Mouse (Mus musculus) layer of hippocampus, adult 2 months (tissue): Measurements from ENCODE around the gene Nhlrc2. TPM values are rescaled to one million over a fixed set of nuclear protein-coding genes. Genes with fewer than 3 reads are reported as not detected.
A peak's percentile ranks its signal among the peaks of the same experiment; 100 is the strongest.
"Not testable (repeated sequence)": the region's sequence is repeated elsewhere in the genome, so short reads cannot be mapped to it uniquely, and the experiment has no call there.

ENCODE experiments used
- DNase-seq, 2 experiments: peaks; one replicate each; pipeline ENCODE4 v3.0.0; 2022; ENCODE audit warnings: low spot score in 2 of 2
- H3K27ac ChIP-seq: fragments of 200-600 bp; 2 replicates; pipeline ENCODE4 v1.8.1; 2022
- H3K4me3 ChIP-seq: fragments of 200-600 bp; 2 replicates; pipeline ENCODE4 v1.8.1; 2022; ENCODE audit warnings: mild to moderate bottlenecking
- CTCF ChIP-seq: fragments of 200-600 bp; conservative IDR thresholded peaks from 2 replicates; pipeline ENCODE4 v1.8.1; 2022; ENCODE audit warnings: antibody characterized with exemption, mild to moderate bottlenecking, moderate library complexity
- long read RNA-seq, 2 experiments: library from polyadenylated mRNA; stranded (forward); transcript quantifications; one replicate each; pipeline ENCODE4 v2.0.0; 2021; ENCODE audit warnings: borderline mapping rate in 2 of 2
- total RNA-seq, 2 experiments: library from RNA; stranded (reverse); gene quantifications; 2 replicates each; pipeline ENCODE4 v1.2.3; 2021

Nhlrc2 gene
- 10 to 100 TPM; 11.6 to 12.9 TPM for total RNA-seq
- long read RNA-seq, experiment 1, full-length matches to known transcripts, result 3 of 6 reads
- long read RNA-seq, experiment 1, partial matches to known transcripts, result 0 of 6 reads
- long read RNA-seq, experiment 1, other reads (novel, unspliced or antisense), result 3 of 6 reads
- long read RNA-seq, experiment 2, full-length matches to known transcripts, result 4 of 10 reads
- long read RNA-seq, experiment 2, partial matches to known transcripts, result 1 of 10 reads
- long read RNA-seq, experiment 2, other reads (novel, unspliced or antisense), result 5 of 10 reads

DNA sequence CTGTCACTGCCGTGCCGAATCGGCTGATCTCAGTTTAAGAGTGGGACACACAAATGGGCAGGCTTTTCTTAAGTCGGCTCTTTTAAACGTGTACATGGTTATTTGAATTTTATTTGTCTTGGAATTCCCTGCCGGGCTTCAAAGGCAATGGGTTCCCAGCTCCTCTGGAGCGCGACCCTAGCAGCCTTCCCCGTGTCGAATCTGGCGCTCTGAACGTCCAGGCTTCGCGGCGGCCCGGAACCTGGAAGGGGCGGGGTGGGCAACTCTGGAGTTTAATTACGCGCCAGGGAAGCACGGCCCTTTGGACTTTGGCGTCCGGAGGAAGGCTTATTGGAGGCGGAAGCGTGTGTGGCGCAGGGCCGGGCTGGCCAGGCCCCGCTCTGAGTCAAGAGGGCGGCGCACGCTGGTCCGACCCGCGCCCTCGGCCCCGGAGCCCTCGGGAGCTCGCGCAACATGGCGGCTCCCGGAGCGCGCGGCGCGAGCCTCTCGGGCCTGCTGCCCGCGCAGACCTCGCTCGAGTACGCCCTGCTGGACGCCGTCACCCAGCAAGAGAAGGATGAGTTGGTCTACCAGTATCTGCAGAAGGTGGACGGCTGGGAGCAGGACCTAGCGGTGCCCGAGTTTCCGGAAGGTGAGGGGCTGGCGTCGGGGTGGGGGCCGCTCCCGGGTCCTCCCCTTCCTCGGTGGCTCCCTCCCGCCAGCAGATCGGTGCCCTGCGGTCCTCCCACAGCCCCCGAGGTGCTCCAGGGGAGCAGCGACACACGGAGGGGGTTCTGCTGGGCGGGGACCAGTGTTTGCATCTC is at the start of gene Nhlrc2:
TSS of gene Nhlrc2 (plus strand) at position 32 of the 803 bp plus-strand sequence.
- no peak for TF ChIP-seq CTCF
- Histone ChIP-seq H3K4me3 (peak within 1 kb of the TSS; percentile 97), H3K27ac (peak within 1 kb of the TSS; percentile 98)
- DNase-seq, result peak; percentile 59 to 74

DNA sequence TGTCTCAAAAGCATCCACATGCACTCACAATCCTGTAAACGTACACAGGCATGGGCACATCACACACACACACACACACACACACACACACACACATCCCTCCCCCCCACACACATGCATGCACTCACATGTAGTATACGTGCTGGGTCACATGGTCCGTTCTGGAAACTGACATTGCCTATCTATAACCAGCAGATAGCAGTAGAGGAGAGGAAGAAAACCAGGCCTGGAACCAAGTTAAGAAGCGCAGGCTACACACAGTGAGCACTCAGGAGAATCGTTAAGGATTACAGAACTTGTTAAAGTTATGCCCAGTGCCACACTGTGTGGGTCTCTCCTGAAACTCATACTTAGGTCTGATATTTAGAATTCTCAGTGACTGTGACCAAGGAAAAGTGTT is 45.0 kb upstream of the Nhlrc2 start:
- not testable (repeated sequence) for H3K4me3 ChIP-seq, DNase-seq, H3K27ac ChIP-seq

DNA sequence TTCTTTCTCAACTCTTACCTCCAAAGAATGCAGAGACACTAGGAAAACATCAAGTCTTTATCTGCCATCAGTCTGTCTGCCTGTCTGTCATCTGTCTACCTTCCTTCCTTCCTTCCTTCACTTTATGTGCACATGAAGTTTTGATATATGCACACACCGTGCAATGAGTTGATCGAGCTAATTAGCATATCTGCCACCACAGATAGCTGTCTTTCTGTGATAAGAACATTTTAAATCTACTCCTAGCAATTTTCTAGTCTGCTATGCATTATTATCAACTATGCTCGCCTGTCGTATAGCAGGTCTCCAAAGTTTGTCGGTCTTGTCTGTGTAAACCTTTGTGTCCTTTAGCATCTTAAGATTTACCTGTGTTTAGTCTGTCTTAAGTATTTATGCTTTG is 44.5 kb upstream of the Nhlrc2 start:
- not testable (repeated sequence) for H3K4me3 ChIP-seq, DNase-seq, H3K27ac ChIP-seq

DNA sequence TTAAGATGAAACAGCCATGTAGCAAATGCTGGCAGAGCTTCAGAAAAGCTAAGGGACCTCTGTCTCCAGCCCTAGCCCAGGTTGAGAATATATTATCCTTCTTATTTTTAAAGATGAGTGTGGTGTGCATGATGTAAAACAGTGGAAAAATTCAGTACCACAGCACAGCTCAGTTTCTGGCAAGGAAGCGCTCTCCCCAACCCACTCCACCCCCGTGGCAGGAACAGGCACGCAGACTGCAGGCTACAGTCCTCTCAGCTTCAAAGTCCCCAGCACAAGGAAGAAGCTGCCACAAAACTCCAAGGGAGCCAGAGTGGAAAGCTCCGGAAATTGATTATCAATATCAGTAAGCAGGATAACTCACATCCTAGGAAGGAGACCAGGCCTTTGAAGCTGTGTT is 36.9 kb upstream of the Nhlrc2 start:
- not testable (repeated sequence) for DNase-seq, H3K27ac ChIP-seq, H3K4me3 ChIP-seq

DNA sequence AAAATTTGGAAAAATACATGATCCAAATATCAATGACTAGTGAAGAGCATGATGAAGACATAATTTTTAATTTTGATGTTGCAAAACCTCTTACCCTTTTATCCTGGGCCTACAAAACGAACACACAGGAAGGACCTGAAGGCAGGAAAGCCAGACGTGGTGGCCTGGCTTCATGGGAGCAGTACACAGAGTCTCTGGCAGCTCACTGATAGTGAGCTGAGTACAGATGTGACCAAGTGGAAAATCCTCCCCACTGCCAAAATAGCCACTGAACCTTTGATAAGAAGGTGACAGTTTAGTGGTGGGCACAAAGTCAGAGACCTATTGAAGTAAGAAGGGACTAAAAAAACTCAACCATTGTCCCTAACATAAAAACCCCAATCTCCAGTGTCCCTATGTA is 34.5 kb upstream of the Nhlrc2 start:
- H3K4me3 ChIP-seq, H3K27ac ChIP-seq, DNase-seq: not testable (repeated sequence)

DNA sequence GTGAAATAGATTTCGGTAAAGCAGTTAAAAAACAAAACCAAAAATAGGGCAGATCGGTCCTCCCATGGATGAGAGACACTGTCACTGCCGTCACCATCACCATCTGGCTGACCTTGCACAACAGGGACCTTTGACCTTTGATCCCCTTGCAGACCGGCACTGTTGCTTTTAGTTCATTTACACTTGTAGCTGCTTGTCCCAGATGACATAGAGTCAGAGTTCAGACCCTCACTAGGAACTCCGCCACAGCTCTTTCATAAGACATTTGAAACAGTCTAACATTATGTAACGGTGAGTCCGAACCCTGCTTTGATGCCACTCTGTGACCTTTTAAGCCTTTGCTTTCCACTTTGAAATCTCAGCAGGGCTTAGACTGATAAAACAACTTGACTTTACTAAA is 28.7 kb upstream of the Nhlrc2 start:
- H3K27ac ChIP-seq, DNase-seq, H3K4me3 ChIP-seq: not testable (repeated sequence)

DNA sequence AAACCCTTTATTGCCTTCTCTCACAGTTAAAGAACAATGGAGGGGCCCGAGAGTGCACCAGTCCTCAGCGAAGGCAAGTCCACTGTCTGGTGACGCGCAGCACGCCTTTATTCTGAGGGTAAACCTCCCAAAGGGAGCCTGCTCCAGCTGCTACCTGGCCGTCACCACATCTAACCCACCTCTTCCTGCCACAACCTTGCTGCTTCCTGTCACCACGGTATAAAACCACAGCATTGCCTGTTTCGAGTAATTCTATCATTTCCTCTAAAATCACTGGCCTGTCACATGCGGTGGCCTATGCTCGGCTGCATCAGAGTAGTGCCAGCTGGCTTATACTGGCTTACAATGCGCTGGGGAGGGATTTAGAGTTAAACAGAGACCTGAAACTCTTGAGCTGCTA is 17.5 kb upstream of the Nhlrc2 start:
- H3K27ac ChIP-seq, DNase-seq, H3K4me3 ChIP-seq: not testable (repeated sequence)

DNA sequence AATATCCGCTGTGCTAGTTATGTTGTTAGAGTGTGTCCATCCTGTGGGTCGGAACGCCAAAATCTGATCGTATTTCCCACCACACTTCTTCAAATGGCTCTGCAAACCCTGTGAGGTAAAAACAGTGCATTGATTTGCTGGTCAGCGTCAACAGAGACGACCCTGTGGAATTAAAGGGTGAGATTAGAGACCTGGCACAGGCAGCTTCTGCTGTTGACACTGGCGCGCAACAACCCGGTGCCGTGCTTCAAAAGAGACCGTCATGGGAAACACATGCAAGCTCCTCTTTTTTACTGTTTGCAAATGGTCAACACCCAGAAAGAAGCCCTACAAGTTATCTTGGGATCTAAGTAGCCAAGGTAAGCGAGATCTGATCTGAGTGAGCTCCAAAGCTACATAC is 16.8 kb upstream of the Nhlrc2 start:
- Histone ChIP-seq H3K4me3 (no peak overlapping the region), H3K27ac (no peak overlapping the region)
- no peak for TF ChIP-seq CTCF
- DNase-seq, result no peak

DNA sequence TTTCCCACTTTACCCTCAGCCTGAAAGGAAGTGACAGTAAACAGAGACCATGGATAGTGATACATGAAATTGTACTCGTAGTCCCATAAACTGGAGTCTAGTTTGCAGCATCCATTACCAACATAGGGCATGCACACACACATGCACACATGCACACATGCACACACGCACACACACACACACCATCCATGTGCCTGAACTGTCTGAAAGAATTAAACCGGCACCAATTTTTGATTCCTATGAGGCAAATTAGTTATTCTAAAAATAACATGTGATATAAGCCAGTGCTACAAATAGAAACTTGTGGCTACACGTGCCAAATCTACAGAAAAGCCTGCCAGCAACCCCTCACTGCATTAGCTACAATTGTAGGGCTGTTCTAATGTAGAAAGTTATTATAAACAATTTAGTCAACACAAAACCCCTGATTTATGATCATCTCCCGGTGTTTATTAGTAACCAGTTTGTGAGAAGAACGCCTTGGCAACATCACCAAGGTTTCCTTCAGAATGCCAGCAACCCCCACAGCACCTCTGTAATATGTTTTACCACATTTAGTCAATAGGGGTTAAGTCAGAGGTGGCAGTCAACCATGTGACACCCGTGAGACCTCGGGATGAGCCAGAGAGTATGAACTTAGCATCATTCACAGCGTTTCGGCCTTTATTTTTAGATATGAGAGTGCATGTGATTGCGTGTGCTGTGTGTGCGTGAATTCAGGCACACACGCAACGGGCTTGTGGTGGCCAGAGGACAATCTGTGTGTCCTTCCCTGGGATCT is 14.6 kb upstream of the Nhlrc2 start:
- H3K27ac ChIP-seq, result no peak overlapping the region
- no peak overlapping the region for H3K4me3 ChIP-seq
- TF ChIP-seq CTCF, result no peak
- no peak for DNase-seq

DNA sequence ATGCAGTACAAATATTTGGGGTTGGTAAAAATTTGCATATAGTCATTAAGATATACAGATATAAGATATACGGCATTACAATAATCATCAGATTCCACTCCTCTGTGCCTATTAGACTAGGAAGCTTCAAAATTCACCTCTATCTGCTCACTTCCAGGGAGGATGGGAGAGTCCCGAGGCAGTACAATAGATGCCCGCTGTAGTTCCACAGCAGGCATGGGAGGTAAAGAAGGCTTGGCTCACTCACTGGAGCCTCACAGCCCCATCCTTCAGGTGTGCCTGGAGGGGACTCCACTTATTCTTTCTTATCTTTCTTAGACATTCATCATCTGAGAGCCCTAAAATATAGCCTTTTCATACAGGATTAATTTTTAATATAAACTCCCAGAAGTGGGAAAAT is 13.7 kb upstream of the Nhlrc2 start:
- DNase-seq, result no peak
- Histone ChIP-seq H3K27ac (no peak overlapping the region), H3K4me3 (no peak overlapping the region)
- TF ChIP-seq CTCF, result no peak

DNA sequence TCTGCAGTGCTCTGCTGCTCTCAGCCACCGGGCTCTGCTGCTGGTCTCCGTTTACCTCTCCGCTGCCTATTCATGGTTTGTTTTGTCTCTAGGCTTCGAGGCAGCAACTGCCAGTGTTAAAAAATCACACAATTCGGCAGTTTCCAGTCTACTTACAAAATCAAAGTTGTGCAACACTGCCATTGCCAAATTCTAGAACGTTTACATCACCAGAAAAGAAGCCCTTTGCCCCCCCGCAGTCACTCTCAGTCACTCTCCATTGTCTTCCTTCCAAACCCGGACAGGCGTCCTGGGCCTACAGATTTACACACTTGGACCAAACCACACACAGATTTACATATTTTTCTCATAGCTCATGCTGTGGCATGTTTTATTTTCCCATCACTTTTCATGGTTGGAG is 13.0 kb upstream of the Nhlrc2 start:
- no peak for DNase-seq
- TF ChIP-seq CTCF, result no peak
- no peak overlapping the region for H3K4me3 ChIP-seq
- no peak overlapping the region for H3K27ac ChIP-seq

DNA sequence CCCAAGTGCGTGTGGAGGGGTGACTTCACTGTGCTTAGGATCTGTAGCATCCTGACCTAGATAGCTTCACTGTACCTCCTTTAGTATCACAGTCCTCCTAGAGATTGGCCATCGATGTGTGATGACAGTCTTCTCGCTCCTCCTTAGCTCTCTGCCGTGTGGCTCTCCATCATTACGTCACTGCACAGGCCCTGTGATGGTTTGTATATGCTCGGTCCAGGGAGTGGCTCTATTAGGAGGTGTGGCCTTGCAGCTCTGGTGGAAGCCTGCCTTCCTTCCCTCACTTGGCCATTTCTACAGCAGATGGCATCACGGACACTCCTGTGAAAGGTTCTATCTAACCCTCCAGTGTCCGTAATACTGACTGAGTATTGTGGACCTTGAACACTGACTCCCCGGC is 12.3 kb upstream of the Nhlrc2 start:
- no peak for DNase-seq
- TF ChIP-seq CTCF, result no peak
- Histone ChIP-seq H3K4me3 (no peak overlapping the region), H3K27ac (no peak overlapping the region)

DNA sequence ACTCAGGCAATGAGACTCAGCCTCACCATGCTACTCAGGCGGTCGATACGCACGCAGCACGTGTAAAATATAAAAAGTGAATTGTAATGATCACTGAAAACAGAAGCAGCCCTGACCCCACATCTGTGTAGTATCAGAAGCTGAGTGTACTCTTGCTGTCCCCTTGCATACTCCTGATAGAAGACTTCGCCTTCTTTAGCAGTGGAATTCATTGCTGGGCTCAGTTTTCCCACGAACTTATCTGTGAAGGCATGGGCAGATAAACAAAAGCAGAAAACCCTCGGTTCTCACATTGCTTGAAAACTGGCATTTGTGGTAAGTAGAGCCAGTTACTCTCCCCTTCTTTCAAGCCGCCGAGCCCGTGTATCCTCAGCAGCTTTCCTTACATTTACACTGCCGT is 4.7 kb upstream of the Nhlrc2 start:
- DNase-seq, result no peak
- no peak overlapping the region for H3K27ac ChIP-seq
- no peak overlapping the region for H3K4me3 ChIP-seq
- no peak for TF ChIP-seq CTCF
